Mouse (Mus musculus): ENCODE data around the gene Cd6. TPM values are rescaled to one million over a fixed set of nuclear protein-coding genes. Genes with fewer than 3 reads are reported as not detected.

Cd6 gene
- polyA plus RNA-seq, 1 experiment from 2014 or later: not detected

GRCm38 (mm10) chr19:10747718-10748117, 82.1 kb downstream of the Cd6 start:
- no peaks in the 10 kb centered on the region; the same call in 1 of the 2 replicates for H3K4me1 ChIP-seq (replicated peaks; ENCODE audit: control insufficient read depth, insufficient read depth, low read length)
- H3K4me2 ChIP-seq (ENCODE audit: low read depth, low read length, severe bottlenecking): no peak overlapping the region
- H3K4me3 ChIP-seq (ENCODE audit: low read depth, low read length): no peak overlapping the region
- WGBS: 84% methylated on average over 6 of the region's 6 CpGs
- no peak overlapping the region for H3K27ac ChIP-seq (ENCODE audit: low read depth, low read length)
- H3K9ac ChIP-seq (ENCODE audit: low read length): no peak overlapping the region
- H3K9me3 ChIP-seq (ENCODE audit: control insufficient read depth, low read length): no peaks in the 10 kb centered on the region
- no peak for ATAC-seq (replicated peaks; ENCODE audit: low FRiP score)
- DNase-seq (ENCODE audit: low spot score): no peak
- H3K36me3 ChIP-seq (ENCODE audit: control insufficient read depth, insufficient read depth, low read length): no peaks in the 10 kb centered on the region
- no peaks in the 10 kb centered on the region for H3K27me3 ChIP-seq (ENCODE audit: control insufficient read depth, insufficient read depth, low read length)

- DNase-seq (ENCODE audit: low spot score) (no peak), ATAC-seq (replicated peaks; ENCODE audit: low FRiP score) (no peak)
- WGBS: 92% methylated on average over 7 of the region's 7 CpGs
- Histone ChIP-seq H3K4me2 (ENCODE audit: low read depth, low read length, severe bottlenecking) (no peak overlapping the region), H3K27me3 (ENCODE audit: control insufficient read depth, insufficient read depth, low read length) (no peaks in the 10 kb centered on the region), H3K4me1 (replicated peaks; ENCODE audit: control insufficient read depth, insufficient read depth, low read length) (no peaks in the 10 kb centered on the region; the same call in 1 of the 2 replicates), H3K9ac (ENCODE audit: low read length) (no peak overlapping the region), H3K9me3 (ENCODE audit: control insufficient read depth, low read length) (no peaks in the 10 kb centered on the region), H3K27ac (ENCODE audit: low read depth, low read length) (no peak overlapping the region), H3K4me3 (ENCODE audit: low read depth, low read length) (no peak overlapping the region), H3K36me3 (ENCODE audit: control insufficient read depth, insufficient read depth, low read length) (no peaks in the 10 kb centered on the region)
Measured at GRCm38 (mm10) chr19:10747182-10747581, 82.7 kb downstream of the Cd6 start.

GRCm38 (mm10) chr19:10742565-10742964, 87.3 kb downstream of the Cd6 start:
- 82% methylated on average over 3 of the region's 3 CpGs for WGBS
- H3K4me1 ChIP-seq (replicated peaks; ENCODE audit: control insufficient read depth, insufficient read depth, low read length): no peaks in the 10 kb centered on the region
- ATAC-seq (replicated peaks; ENCODE audit: low FRiP score): no peak

GRCm38 (mm10) chr19:10742145-10742544, 87.7 kb downstream of the Cd6 start:
- WGBS: 79% methylated on average over 6 of the region's 6 CpGs
- Histone ChIP-seq H3K9me3 (ENCODE audit: control insufficient read depth, low read length) (no peaks in the 10 kb centered on the region), H3K4me3 (ENCODE audit: low read depth, low read length) (no peak overlapping the region), H3K4me1 (replicated peaks; ENCODE audit: control insufficient read depth, insufficient read depth, low read length) (no peaks in the 10 kb centered on the region), H3K36me3 (ENCODE audit: control insufficient read depth, insufficient read depth, low read length) (no peaks in the 10 kb centered on the region), H3K9ac (ENCODE audit: low read length) (no peak overlapping the region), H3K27ac (ENCODE audit: low read depth, low read length) (no peak overlapping the region), H3K27me3 (ENCODE audit: control insufficient read depth, insufficient read depth, low read length) (no peaks in the 10 kb centered on the region), H3K4me2 (ENCODE audit: low read depth, low read length, severe bottlenecking) (no peak overlapping the region)
- DNase-seq (ENCODE audit: low spot score) (no peak), ATAC-seq (replicated peaks; ENCODE audit: low FRiP score) (no peak)

More at GRCm38 (mm10) chr19:10742565-10742964, 87.3 kb downstream of the Cd6 start:
- Histone ChIP-seq H3K36me3 (ENCODE audit: control insufficient read depth, insufficient read depth, low read length) (no peaks in the 10 kb centered on the region), H3K27ac (ENCODE audit: low read depth, low read length) (no peak overlapping the region), H3K27me3 (ENCODE audit: control insufficient read depth, insufficient read depth, low read length) (no peaks in the 10 kb centered on the region), H3K4me2 (ENCODE audit: low read depth, low read length, severe bottlenecking) (no peak overlapping the region), H3K9me3 (ENCODE audit: control insufficient read depth, low read length) (no peaks in the 10 kb centered on the region), H3K4me3 (ENCODE audit: low read depth, low read length) (no peak overlapping the region), H3K9ac (ENCODE audit: low read length) (no peak overlapping the region)
- no peak for DNase-seq (ENCODE audit: low spot score)

GRCm38 (mm10) chr19:10740641-10741440, 89.0 kb downstream of the Cd6 start:
- no peak overlapping the region for H3K27ac ChIP-seq (ENCODE audit: low read depth, low read length)
- H3K27me3 ChIP-seq (ENCODE audit: control insufficient read depth, insufficient read depth, low read length): no peaks in the 10 kb centered on the region
- no peaks in the 10 kb centered on the region for H3K4me1 ChIP-seq (replicated peaks; ENCODE audit: control insufficient read depth, insufficient read depth, low read length)
- 54% methylated on average over 11 of the region's 11 CpGs for WGBS
- H3K36me3 ChIP-seq (ENCODE audit: control insufficient read depth, insufficient read depth, low read length): no peaks in the 10 kb centered on the region
- H3K9me3 ChIP-seq (ENCODE audit: control insufficient read depth, low read length): no peaks in the 10 kb centered on the region
- no peak overlapping the region for H3K4me2 ChIP-seq (ENCODE audit: low read depth, low read length, severe bottlenecking)
- DNase-seq (ENCODE audit: low spot score): no peak
- no peak overlapping the region for H3K4me3 ChIP-seq (ENCODE audit: low read depth, low read length)
- ATAC-seq (replicated peaks; ENCODE audit: low FRiP score): no peak
- H3K9ac ChIP-seq (ENCODE audit: low read length): no peak overlapping the region

- Histone ChIP-seq H3K27ac (ENCODE audit: low read depth, low read length) (no peak overlapping the region), H3K36me3 (ENCODE audit: control insufficient read depth, insufficient read depth, low read length) (no peaks in the 10 kb centered on the region), H3K4me1 (replicated peaks; ENCODE audit: control insufficient read depth, insufficient read depth, low read length) (no peaks in the 10 kb centered on the region), H3K27me3 (ENCODE audit: control insufficient read depth, insufficient read depth, low read length) (no peaks in the 10 kb centered on the region), H3K9ac (ENCODE audit: low read length) (no peak overlapping the region), H3K4me3 (ENCODE audit: low read depth, low read length) (no peak overlapping the region), H3K4me2 (ENCODE audit: low read depth, low read length, severe bottlenecking) (no peak overlapping the region), H3K9me3 (ENCODE audit: control insufficient read depth, low read length) (no peaks in the 10 kb centered on the region)
- 91% methylated on average over 4 of the region's 4 CpGs for WGBS
- no peak for DNase-seq (ENCODE audit: low spot score)
- no peak for ATAC-seq (replicated peaks; ENCODE audit: low FRiP score)
Measured at GRCm38 (mm10) chr19:10739916-10740315, 89.9 kb downstream of the Cd6 start.

Other genes starting within 250 kb of the Cd6 start
- 392 and 442 TPM in 2 replicates for gene Ddb1, start 224.7 kb downstream of the Cd6 start, polyA plus RNA-seq (2014; fragmentation: Nextera tagmentation; extraction: Ambion mirVana)
- gene Tkfc, start 224.4 kb downstream of the Cd6 start, polyA plus RNA-seq (2014; fragmentation: Nextera tagmentation; extraction: Ambion mirVana): 26.1 and 29.7 TPM in 2 replicates
- gene Vwce, start 195.8 kb downstream of the Cd6 start, polyA plus RNA-seq (2014; fragmentation: Nextera tagmentation; extraction: Ambion mirVana): 0.47 and 0.49 TPM in 2 replicates
- not detected in 2 replicates for gene Pga5, start 152.0 kb downstream of the Cd6 start, polyA plus RNA-seq (2014; fragmentation: Nextera tagmentation; extraction: Ambion mirVana)
- gene Vps37c, start 141.3 kb downstream of the Cd6 start, polyA plus RNA-seq (2014; fragmentation: Nextera tagmentation; extraction: Ambion mirVana): 32.1 and 33.4 TPM in 2 replicates
- 0.05 TPM in 1 of 2 replicates, not detected in the other for gene Cd5, start 91.1 kb downstream of the Cd6 start, polyA plus RNA-seq (2014; fragmentation: Nextera tagmentation; extraction: Ambion mirVana)
- 0.19 and 0.20 TPM in 2 replicates for gene Slc15a3, start 9.7 kb upstream of the Cd6 start, polyA plus RNA-seq (2014; fragmentation: Nextera tagmentation; extraction: Ambion mirVana)
- 87.1 and 95.1 TPM in 2 replicates for gene Tmem132a, start 39.9 kb upstream of the Cd6 start, polyA plus RNA-seq (2014; fragmentation: Nextera tagmentation; extraction: Ambion mirVana)
- gene Tmem109, start 51.9 kb upstream of the Cd6 start, polyA plus RNA-seq (2014; fragmentation: Nextera tagmentation; extraction: Ambion mirVana): 44.3 and 45.9 TPM in 2 replicates
- 50.9 and 55.5 TPM in 2 replicates for gene Prpf19, start 65.2 kb upstream of the Cd6 start, polyA plus RNA-seq (2014; fragmentation: Nextera tagmentation; extraction: Ambion mirVana)
- gene Zp1, start 90.6 kb upstream of the Cd6 start, polyA plus RNA-seq (2014; fragmentation: Nextera tagmentation; extraction: Ambion mirVana): not detected in 2 replicates
- 0.09 TPM in 1 of 2 replicates, not detected in the other for gene Ptgdr2, start 107.1 kb upstream of the Cd6 start, polyA plus RNA-seq (2014; fragmentation: Nextera tagmentation; extraction: Ambion mirVana)
- gene Ccdc86, start 119.2 kb upstream of the Cd6 start, polyA plus RNA-seq (2014; fragmentation: Nextera tagmentation; extraction: Ambion mirVana): 28.1 and 31.2 TPM in 2 replicates
- not detected in 2 replicates for gene Ms4a10, start 144.6 kb upstream of the Cd6 start, polyA plus RNA-seq (2014; fragmentation: Nextera tagmentation; extraction: Ambion mirVana)
- gene Ms4a15, start 163.2 kb upstream of the Cd6 start, polyA plus RNA-seq (2014; fragmentation: Nextera tagmentation; extraction: Ambion mirVana): not detected in 2 replicates
- not detected in 2 replicates for gene Ms4a18, start 188.0 kb upstream of the Cd6 start, polyA plus RNA-seq (2014; fragmentation: Nextera tagmentation; extraction: Ambion mirVana)

Measured in forebrain, embryonic 11.5 days (tissue).